Mouse (Mus musculus) left cerebral cortex, postnatal 4 days (tissue): ENCODE results near the gene Kcna5. TPM values are rescaled to one million over a fixed set of nuclear protein-coding genes. Genes with fewer than 3 reads are reported as not detected.

Experiments
- DNase-seq: peaks from one replicate; pipeline ENCODE4 v3.0.0-alpha.2; 2022
- intact Hi-C: fragments of 180-260 bp; cut with DNase I; formaldehyde crosslinking; loops from one replicate; pipeline ENCODE4 v1.15.1; 2025
- total RNA-seq, 2 experiments: library from RNA; stranded (reverse); gene quantifications; 2 replicates each; pipeline ENCODE4 v1.2.3; 2021

The Kcna5 gene
- total RNA-seq, 2 experiments from 2014 or later = 1.3 to 1.9 TPM

DNA sequence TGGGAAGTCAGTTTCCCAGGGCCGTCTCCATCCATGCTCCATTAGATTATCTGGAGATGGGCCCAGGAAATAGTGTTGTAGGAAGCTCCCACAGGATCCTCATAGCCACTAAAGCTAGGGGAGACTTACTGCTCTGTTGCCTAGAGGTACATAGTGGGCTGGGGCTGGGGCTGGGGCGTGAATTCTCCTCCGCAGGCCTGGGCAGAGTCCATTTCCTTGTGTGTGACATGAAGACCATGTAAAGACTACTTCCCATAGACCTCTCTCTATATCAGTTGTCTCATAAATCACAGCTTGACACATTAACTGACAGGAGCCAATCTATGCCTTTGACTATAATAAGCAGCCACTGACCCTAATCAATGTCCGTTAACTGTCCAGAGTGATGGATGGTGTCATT, 7.5 kb upstream of the Kcna5 start:
- intact Hi-C loops = no loop called here
- DNase-seq = no peak

DNA sequence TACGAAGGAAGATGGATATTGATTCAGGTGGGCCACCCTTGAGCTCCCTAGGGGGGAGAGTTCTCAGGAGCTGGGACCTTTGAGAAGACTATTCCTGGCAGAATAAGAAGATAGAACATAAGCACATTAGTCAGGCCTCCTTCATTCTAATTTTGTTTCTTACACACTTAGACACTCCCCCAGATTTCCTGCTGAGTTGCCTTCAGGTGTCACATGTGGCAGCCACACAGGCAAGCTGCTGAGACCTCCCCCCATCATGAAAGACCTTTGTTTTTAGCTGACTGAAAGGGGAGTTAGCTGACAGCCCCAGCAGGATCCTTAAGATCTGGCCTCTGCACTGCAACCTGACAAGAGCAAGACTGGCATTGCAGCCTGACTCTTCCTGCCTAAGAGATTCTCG, 2.3 kb upstream of the Kcna5 start:
- DNase-seq = no peak
- intact Hi-C loops = no loop called here

DNA sequence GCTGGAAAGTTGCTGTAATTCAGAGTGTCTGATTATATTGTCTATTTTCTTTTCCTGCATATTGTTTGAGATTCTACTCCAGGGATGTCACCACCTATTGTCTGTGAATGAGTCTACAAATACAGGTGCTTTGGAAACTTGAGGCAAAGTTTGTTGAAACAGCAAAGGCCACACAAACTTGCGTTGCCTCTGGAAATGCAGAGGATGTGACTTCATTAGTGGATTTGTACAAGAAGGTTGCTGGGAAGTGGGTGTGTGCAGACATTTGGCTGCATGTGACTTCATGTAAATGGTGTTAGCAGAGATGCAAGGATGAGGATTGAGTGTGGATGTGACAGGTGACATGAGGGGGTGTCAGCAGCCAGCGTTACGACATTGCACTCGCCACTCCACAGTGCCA, 1.7 kb upstream of the Kcna5 start:
- intact Hi-C loops = no loop called here
- DNase-seq = no peak

DNA sequence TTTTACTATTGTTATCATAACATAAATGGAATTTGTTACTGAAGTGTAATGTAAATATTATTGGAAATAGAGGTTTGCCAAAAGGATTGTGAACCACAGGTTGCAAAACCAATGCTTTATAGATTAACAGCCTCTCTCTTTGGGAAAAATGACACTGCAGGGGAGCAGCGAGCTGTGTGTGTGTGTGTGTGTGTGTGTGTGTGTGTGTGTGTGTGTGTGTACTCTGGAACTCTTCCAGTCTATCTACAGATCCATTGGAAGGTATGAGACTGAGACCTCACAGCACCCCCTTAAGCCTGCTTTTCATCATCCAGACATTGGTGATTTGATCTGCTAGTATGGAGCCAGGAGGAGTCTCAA, 679 bp upstream of the Kcna5 start:
- DNase-seq = no peak
- intact Hi-C loops = no loop called here

DNA sequence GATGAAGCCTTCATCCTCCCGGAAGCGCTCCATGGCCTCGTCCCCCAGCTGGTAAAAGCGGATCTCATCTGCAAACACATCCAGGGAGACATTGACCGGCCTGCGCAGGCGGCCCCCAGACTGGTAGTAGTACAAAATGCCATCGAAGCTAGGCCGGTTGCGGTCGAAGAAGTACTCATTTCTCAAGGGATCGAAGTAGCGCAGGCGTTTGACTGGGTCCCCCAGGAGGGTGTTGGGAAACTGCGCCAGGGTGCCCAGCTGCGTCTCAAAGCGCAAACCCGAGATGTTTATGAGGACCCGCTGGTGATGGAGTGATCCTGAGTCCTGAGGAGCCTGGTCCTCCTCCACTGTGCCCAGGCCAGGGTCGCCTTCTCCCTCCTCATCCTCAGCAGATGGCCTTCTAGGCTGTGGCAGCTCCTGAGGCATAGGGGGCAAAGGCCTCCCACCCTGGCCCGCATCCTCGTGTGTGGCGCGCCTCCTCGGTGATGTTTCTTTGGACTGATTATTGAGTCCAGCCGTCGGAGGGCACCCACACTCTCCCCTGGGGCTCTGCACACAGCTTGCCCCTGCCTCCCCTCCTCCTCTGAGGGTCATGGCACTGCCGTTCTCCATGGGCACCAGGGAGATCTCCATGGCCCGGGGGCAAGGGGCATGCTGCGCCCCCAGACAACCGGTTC, 543 bp downstream of the Kcna5 start:
- no peak for DNase-seq
- intact Hi-C loops = no loop called here

DNA sequence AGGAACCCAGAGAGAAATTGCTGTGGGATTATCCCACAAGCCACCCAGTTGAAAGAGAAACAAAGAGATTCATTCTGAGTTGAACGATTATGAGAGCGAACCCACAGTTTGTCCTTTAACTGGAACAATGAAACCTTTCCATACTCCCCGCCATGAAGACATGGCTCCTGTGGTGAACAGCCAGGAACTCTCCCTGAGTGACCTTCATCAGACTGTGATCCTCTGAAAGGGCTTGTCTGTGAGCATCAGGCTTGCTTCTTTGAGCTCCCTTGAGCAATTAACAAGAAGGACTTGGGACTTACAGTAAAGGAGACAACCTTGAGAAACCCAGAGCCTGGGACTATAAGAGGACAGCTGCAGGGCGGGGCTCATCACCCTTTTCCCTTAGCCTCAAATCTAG, 3.9 kb downstream of the Kcna5 start:
- DNase-seq = no peak
- intact Hi-C loops = no loop called here

DNA sequence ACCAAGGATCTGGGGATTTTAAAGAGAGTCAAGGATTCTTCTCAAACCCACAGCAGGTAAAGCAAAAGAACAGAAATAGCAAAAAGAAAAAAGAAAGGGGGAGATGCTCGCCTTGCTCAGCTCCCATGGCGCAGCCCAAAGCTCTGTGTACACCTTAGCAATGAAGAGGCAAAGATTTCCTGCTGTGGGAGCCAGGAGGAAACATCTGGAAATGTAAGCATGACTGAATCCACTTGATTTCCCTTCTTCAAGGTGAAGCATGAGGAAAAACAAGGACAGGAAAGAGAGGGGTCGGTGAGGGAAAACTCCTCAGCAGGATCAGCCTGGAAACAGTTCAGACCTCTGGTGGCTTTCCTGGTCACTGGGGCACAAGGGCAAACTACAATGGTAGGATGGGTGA, 5.2 kb downstream of the Kcna5 start:
- intact Hi-C loops = no loop called here
- no peak for DNase-seq

DNA sequence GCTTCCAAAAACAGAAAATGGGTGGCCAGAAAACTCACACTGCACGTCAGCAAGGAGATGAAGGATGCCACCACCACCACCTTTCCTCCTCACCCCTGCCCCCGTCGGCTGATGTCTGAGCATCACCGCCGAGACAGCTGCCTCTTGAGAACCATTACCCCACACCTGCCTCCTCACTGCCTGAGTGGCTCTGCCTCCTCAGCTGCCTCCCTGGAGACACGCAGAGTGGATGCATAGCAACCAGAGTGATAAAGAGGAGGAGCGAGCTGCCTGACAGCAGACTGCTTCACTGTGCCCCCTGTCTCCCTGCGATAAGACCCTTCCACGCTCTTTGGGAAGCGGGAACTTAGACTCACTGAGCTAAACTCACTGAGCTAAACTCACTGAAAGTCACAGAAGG, 20.5 kb downstream of the Kcna5 start:
- intact Hi-C loops = no loop called here
- no peak for DNase-seq

DNA sequence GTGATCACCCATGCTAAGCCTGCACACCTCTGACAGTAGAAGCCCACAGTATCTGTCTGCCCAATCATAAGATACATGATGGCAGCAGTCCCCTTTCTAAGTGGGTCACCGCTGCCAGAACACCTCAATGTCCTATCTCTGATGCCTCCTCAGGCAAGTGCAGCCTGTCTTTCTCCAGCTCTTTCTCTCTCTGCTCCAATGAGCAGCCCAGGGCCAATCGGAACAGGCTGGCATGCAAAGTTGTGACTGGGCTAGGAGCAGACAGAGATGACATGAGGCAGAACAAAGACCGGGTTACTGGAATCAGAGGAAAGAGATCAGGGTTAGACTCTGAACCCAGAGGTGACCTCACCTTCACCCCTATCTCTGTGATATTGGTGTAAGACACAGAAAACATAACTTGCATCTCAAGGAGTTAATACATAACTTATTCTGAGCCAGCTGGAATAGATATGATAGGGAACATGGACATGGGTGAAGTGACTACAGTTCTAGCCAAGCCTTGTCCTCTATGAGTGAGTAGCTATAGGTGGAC, 21.4 kb downstream of the Kcna5 start:
- intact Hi-C loops = no loop called here
- DNase-seq = no peak

DNA sequence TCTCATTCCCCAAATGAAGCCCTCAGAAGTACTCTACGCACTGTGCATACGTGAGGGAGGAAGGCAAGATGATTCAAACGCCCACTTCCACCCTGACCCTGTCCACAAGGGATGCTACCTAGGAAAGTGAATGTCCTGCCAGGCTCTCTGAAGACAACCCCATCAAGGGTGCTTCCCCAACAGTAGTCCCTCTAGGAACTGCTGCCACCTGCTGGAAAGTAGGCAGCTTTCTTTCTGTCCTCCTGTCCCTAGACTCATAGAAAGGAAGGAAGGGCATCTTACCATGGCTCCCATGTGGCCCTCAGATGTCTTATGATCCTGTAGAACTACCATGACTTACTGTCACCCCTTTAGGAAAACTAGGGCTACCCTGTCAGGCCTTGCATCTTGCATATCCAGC, 22.1 kb downstream of the Kcna5 start:
- intact Hi-C loops = no loop called here
- no peak for DNase-seq

DNA sequence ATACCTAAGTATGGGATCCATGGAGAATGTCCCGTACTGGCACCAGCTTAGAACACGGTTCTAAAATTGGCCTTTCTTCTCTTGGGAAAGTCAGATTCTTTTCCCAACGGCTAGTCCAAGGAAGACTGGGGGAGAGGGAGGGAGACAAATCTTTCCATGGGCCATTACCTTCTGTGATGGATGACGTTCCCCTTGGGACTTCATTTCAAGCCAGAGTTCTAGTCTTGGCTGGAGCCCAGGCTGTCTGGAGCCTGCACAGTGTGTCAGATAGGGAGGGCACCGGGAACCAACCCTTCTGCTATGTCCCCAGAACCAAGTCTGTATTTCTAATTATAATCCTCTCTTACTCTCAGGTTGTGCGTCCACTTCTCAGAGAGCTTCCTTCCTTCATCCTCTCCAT, 26.5 kb downstream of the Kcna5 start:
- intact Hi-C loops = no loop called here
- no peak for DNase-seq

DNA sequence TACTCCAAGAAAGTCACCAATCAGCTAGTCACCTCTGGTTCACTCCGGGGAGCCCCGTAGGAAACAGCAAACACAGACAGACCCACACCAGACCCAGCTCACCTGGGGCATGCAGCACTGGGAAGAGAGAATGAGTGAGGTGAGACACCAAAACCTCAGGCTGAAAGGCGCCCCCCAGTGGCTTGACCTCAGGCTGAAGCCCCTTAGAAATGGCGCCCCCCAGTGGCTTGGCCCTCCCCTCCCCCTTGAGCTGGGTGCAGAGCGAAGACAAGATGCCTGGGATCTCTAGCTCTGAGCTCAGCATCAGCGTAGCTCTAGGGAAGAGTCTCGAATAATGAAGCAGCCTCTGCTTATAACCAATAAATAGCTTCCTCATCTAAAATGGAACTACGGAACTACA, 31.3 kb downstream of the Kcna5 start:
- intact Hi-C loops = loop anchor here (5.0 kb wide), 1 partner anchor 198 kb away; no protein-coding TSS in a partner anchor
- peak; percentile 10 for DNase-seq

DNA sequence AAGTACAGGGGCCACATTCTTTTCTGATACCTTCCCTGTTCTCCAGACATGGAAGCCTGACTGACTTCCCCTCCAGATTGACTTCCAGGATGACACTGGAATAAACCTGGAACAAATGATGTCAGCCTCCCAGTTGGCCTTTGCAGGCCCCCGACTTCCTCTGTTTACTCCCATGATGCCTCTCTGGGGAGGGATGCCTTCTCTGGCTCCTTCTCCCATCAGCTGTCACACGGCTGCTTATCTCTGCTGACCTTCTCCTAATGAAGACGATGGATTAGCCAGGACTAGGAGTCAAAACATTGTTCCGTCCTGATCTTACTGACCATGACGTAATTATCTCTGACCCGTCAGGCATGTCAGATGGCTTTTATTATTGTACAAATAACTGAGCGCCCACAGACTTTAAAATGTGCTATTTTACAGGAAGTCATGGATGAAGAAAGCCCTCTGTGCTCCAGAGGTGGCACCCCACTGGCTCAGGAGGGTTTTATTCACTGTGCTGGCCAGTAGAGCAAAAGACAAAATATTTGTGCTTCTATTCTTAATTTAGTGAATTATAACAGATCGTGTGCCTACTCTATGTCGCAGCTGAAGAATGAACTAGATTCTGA, 32.4 kb downstream of the Kcna5 start:
- DNase-seq = no peak
- intact Hi-C loops = loop anchor here (5.0 kb wide), 1 partner anchor 200 kb away; no protein-coding TSS in a partner anchor

DNA sequence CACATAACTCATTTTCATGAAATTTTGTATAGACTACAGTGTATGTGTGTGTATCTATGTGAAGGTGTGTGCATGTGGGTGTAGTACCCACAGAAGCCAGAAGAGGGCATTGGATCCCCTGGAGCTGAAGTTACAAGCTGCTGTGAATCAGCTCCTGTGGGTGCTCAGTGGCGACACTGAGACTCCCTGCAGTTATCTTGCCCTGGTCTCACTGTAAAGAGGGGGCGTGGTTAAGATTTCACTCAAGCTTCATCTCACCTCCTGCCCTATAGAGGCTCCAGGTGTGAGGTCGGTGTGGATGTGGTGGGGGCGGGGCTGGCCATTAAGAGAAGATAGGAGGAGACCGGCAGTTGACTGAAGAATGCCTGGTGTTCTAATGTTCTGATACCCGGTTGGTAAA, 34.2 kb downstream of the Kcna5 start:
- intact Hi-C loops = loop anchor here (2.0 to 5.0 kb wide), 2 partner anchors 52 to 201 kb away; no protein-coding TSS in a partner anchor
- no peak for DNase-seq

DNA sequence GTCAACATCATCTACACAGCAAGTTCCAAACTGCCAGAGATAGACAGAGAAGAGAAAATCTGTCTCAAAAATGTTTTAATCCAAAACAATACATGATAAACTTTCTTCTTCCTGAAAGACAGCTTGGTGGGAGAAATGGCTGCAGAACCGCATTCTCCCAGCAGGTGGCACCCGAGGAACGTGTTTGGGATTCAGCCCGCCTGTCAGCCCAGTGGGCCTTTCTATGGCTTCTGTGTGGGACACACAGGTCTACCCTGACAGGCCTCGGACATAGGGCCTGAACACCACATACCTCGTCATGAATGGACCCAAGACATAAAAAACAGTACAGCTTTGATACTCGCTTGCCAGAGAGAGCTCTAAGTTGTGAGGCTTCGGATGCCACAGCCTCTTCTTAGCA, 35.1 kb downstream of the Kcna5 start:
- DNase-seq = peak; percentile 80
- intact Hi-C loops = loop anchor here (2.0 to 5.0 kb wide), 2 partner anchors 53 to 202 kb away; no protein-coding TSS in a partner anchor

DNA sequence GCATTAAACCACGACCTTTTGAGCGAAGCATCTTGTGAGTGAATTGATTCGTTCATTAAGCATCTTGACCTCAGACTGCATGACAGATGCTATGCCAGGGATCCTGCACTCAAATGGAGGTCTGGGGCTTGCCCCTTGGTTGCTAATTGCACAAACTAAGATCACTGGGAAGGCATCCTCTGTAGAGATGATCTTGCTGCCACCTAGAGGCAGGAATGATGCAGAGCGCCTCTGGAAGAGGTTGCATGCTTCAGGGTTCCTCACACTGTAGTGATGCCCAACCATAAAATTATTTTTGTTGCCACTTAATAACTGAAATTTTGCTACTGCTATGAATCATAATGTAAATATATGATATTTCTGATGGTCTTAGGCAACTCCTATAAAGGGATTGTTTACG, 37.3 kb downstream of the Kcna5 start:
- DNase-seq = peak; percentile 56
- intact Hi-C loops = loop anchor here (10.0 kb wide), 1 partner anchor 567 kb away; no protein-coding TSS in a partner anchor

DNA sequence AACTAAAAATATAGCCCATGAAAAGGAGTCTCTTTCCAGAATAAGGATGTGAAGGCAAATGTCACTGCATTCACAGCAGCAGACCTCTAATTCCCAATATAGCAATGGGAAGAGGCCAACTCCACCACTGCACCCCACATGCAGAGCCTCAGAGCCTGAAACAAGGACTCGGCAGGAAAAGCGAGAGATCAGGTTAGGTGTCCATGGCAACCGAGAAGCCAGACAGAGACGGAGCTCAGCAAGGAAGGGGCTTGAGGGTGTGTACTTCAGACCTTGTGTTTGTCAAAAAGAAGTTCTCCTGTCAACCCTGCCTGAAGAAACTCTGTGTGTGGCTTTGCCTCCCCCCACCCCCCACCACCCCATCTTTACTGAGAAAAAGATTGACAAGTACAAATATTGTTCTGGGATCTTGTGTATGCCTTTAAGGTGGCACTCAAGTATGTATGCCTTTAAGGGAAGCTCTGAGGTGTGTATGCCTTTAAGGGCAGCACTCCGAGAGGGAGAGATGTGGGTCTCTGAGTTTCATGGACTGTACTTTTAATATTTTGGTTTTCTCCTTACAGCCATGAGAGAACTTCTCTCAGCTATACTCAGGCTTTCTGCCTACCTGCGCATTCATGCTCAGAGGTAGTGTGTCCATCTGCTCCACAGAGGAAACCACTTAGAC, 37.9 kb downstream of the Kcna5 start:
- DNase-seq = no peak
- intact Hi-C loops = loop anchor here (10.0 kb wide), 1 partner anchor 567 kb away; no protein-coding TSS in a partner anchor

DNA sequence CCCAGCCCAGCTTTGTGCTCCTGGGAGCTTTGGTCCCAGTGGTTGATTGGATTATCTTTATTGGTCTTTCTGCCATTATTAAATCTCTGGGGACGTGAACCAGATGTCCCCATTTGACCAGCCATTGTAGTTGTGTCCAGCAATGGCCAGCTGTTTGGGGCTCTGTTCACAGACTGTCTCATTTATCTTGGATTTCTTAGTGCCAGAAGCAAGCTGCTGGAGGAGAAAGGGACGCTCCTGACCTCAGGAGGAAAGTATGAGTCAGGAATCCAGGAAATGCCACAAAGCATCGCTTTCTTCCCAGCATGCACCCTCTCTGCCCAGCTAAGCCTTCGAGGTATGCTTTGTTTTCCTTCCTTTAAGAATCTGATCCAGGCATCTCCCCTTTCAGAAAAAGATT, 48.1 kb downstream of the Kcna5 start:
- no peak for DNase-seq
- intact Hi-C loops = loop anchor here (10.0 kb wide), 1 partner anchor 862 kb away; no protein-coding TSS in a partner anchor

DNA sequence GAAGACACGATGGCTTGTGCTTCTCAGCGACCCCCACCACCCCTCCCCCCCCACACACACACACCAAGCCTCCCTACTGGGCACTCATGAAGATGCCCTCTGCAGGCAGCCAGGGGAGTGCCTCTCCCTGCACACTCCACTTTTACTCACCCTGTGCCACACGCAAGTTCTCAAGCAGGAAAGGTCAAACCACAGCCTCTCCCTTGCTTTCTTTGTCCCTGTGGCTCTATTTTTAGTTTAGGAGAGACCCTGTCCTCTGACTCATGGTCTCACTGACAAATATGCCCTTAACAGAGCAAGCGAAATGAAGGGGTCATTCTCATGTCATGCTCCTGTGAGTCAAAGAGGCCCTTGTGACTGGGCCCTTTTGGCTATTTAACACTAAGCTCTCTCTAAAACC, 50.3 kb downstream of the Kcna5 start:
- DNase-seq = no peak
- intact Hi-C loops = loop anchor here (10.0 kb wide), 1 partner anchor 860 kb away; no protein-coding TSS in a partner anchor

DNA sequence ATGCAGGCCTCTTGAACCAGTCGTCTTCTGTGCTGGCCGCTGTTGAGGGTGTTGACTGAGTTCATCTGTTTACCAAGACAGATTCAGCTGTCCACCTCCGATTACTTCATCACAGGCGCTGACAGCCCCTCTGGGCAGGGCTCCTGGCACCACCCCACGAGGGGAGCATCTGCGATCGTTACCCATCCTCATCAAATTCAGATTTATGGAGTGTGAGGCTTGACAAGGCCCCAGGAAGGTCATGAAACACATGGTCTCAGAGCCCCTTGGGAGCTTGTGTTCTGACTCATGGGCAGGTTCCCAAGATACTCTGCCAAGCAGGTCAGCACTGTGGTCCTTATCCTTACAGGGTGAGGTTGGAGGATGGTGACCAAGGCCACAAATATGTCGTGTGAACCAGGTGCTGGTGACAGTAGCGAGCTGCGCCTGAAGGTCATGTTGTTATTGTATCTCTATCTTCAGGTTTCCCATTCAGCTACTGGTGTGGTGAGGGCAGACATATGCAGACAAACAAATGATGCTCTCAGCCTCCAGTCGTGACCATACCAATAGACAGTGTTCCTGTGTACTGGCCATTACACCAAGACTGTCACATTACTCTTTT, 51.8 kb downstream of the Kcna5 start:
- peak; percentile 69 for DNase-seq
- intact Hi-C loops = loop anchor here (10.0 kb wide), 1 partner anchor 859 kb away; no protein-coding TSS in a partner anchor
